Mouse (Mus musculus) ES-E14 (cell line): ENCODE measurements around the gene Nat9. TPM values are rescaled to one million over a fixed set of nuclear protein-coding genes. Genes with fewer than 3 reads are reported as not detected.

Experiments
- DNase-seq: peaks from one replicate; pipeline ENCODE4 v3.0.0-alpha.2; 2013; ENCODE audit warnings: low read depth, low spot score
- H3K27ac ChIP-seq: 2 replicates; pipeline ENCODE4 v1.5.1; 2012; ENCODE audit warnings: low read depth, mild to moderate bottlenecking, low read length, moderate library complexity, mixed read lengths; ENCODE audit not compliant: poor library complexity, insufficient read depth, severe bottlenecking
- H3K36me3 ChIP-seq: 2 replicates; pipeline ENCODE4 v1.6.1; 2012; ENCODE audit warnings: mild to moderate bottlenecking, low read length, moderate library complexity, mixed read lengths; ENCODE audit not compliant: control insufficient read depth, poor library complexity, insufficient read depth, severe bottlenecking
- H3K4me1 ChIP-seq, 2 experiments: fragments of 150-350 bp in 1 of 2; sonication (generic) in 1 of 2; 2 replicates each; pipeline ENCODE4 v1.6.1; 2012; ENCODE audit warnings: low read length in 2 of 2, mild to moderate bottlenecking in 1 of 2, mixed read lengths in 1 of 2; ENCODE audit not compliant: control insufficient read depth in 2 of 2, insufficient read depth in 2 of 2, poor library complexity in 1 of 2
- H3K4me3 ChIP-seq, 2 experiments: fragments of 150-350 bp in 1 of 2; sonication (generic) in 1 of 2; 2 replicates each; pipeline ENCODE4 v1.5.1; 2012; ENCODE audit warnings: low read length in 2 of 2, low read depth in 1 of 2, mild to moderate bottlenecking in 1 of 2, mixed read lengths in 1 of 2; ENCODE audit not compliant: insufficient read depth in 1 of 2, poor library complexity in 1 of 2, severe bottlenecking in 1 of 2
- H3K9ac ChIP-seq: 2 replicates; pipeline ENCODE4 v1.6.1; 2012; ENCODE audit warnings: low read depth, mild to moderate bottlenecking, low read length, mixed read lengths; ENCODE audit not compliant: poor library complexity, insufficient read depth, severe bottlenecking
- H3K9me3 ChIP-seq: fragments of 150-350 bp; sonication (generic); 2 replicates; pipeline ENCODE4 v1.6.1; 2012; ENCODE audit warnings: low read depth, mild to moderate bottlenecking, low read length; ENCODE audit not compliant: control insufficient read depth, insufficient read depth
- CHD2 ChIP-seq: IDR thresholded peaks from 2 replicates; pipeline ENCODE4 v1.6.1; 2014; ENCODE audit warnings: mild to moderate bottlenecking, low read depth, low read length, inconsistent platforms
- HCFC1 ChIP-seq: IDR thresholded peaks from 2 replicates; pipeline ENCODE4 v1.6.1; 2012; ENCODE audit warnings: low read length, inconsistent platforms, borderline replicate concordance; ENCODE audit not compliant: insufficient read depth
- MAFK ChIP-seq: IDR thresholded peaks from 2 replicates; pipeline ENCODE4 v1.6.1; 2014; ENCODE audit warnings: mild to moderate bottlenecking, low read depth, low read length, inconsistent platforms; ENCODE audit not compliant: insufficient read depth
- ZC3H11A ChIP-seq: IDR thresholded peaks from 2 replicates; pipeline ENCODE4 v1.6.1; 2012; ENCODE audit warnings: low read depth, mild to moderate bottlenecking, inconsistent platforms, low read length, borderline replicate concordance
- ZNF384 ChIP-seq: IDR thresholded peaks from 2 replicates; pipeline ENCODE4 v1.6.1; 2012; ENCODE audit warnings: low read depth, low read length, inconsistent platforms
- in situ Hi-C, 2 experiments: fragments of 600-800 bp; cut with MboI; formaldehyde crosslinking; loops; one replicate each; pipeline ENCODE4 v1.15.1; 2025; ENCODE audit warnings: low sequenced_read_pairs in 2 of 2, inconsistent platforms in 1 of 2; ENCODE audit not compliant: unreplicated experiment in 2 of 2
- total RNA-seq: library from RNA; depleted of rRNA; stranded (reverse); fragments of 300-350 nt; gene quantifications from 2 replicates; pipeline ENCODE4 v1.2.3, GENCODE M21; 2012

The Nat9 gene
- total RNA-seq, 1 experiment, result 19.3 TPM

DNA sequence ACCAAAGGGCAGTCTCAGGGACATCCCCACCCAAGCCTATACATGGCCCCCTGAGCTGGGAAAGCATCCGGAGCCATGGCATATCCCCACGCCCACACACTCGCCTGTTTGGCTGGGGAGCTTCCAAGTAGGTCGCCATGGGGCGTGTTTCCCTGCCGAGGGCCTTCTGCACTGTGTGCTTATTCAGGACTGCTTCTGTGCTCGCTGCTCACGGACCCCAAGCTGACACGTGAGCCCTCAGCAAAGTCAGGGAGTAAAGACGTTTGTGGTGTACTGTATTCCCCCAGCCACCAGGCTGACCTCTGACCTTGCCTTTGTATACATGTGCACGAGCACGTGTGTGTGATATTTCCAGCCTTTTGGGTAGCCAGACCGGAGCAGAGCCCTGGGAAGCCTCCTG is 24.5 kb upstream of the Nat9 start:
- Histone ChIP-seq H3K4me3 (no peak overlapping the region), H3K9me3 (no peaks in the 10 kb centered on the region), H3K36me3 (no peaks in the 10 kb centered on the region), H3K9ac (no peak overlapping the region), H3K4me1 (peaks cover 5 to 23% of the 10 kb centered on the region in 2 experiments), H3K27ac (no peak overlapping the region)
- no peak for DNase-seq
- in situ Hi-C loops, result no loop called here
- TF ChIP-seq MAFK (no peak), ZNF384 (no peak), ZC3H11A (no peak), CHD2 (no peak), HCFC1 (no peak)

DNA sequence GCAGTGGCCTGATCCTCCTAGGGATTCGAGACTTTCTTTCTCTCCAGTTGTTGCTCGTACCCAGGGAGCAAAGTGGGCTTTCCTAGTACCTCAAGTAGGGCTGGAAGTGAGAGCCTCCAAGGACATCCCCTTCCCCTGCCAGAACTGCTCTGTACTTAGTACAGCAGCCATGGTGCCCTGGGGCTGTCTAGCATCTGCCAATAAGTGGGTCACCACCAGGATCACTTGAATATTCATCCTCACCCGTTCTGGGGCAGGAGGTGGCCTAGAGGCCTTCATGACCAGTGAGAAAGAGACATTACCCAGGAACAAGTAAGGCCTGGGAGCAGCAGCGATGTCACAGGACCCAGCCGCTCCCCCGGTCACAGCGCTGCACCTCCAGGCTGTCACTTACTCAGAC is 22.3 kb upstream of the Nat9 start:
- DNase-seq, result no peak
- TF ChIP-seq ZC3H11A (no peak), HCFC1 (no peak), MAFK (no peak), ZNF384 (no peak)
- Histone ChIP-seq H3K4me3 (no peak overlapping the region), H3K27ac (no peak overlapping the region), H3K9me3 (no peaks in the 10 kb centered on the region), H3K4me1 (peaks cover 5 to 24% of the 10 kb centered on the region in 2 experiments), H3K9ac (0 out of 2 replicates have a peak overlapping the region, but pooled peaks have one; percentile 15), H3K36me3 (peaks cover 4% of the 10 kb centered on the region; the same call in 1 of the 2 replicates)
- in situ Hi-C loops, result no loop called here

DNA sequence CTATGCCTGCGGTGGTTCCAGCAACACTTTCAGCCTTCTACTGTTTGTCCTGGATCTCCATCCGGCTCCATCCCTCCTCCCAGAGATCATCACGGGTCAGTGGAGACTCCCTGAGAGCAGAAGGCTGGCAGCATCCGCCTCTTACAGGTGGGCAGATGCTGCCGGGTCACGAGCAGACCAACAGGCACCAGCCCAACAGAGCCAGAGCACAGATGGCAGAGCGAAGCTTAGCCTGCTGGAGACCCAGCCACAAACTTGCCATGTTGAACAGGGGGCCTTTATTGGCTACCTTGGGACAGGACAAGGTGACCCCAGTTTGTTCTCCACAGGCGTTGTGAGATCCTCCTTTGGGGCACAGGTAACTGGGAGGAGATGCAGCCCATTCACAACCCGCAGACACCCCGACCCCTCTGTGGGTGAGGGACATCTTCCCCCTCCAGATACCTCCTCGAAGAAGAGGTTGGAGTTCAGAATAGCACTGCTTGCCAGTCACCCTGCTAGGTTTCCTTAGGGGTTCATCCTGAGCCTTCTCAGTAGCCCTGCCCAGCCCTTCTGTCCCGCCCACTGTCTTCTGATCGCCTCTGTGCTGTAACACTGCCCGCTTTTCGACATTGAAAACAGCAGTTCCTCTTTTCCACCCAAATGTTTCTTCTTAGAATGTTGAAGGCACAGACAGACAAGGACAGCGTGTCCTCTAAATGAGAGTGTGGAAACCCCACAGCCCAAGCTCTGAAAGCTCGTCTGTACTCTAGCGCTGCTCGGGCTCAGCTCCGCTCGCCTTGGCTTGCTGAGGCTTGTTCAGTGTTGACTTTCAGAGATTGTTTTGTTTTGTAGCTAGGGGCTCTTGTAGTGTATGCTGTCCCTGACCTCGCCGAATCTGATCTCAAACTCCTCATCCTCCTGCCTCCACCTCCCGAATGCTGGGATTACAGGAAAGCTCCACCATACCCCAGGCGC is 21.4 kb upstream of the Nat9 start:
- Histone ChIP-seq H3K9ac (no peak overlapping the region), H3K4me3 (no peak overlapping the region), H3K36me3 (peaks cover 4% of the 10 kb centered on the region; the same call in 1 of the 2 replicates), H3K27ac (no peak overlapping the region), H3K9me3 (no peaks in the 10 kb centered on the region), H3K4me1 (peaks cover 5 to 21% of the 10 kb centered on the region in 2 experiments)
- in situ Hi-C loops, result no loop called here
- DNase-seq, result no peak
- TF ChIP-seq HCFC1, result no peak
- no peak for TF ChIP-seq ZNF384
- no peak for TF ChIP-seq MAFK
- no peak for TF ChIP-seq CHD2
- no peak for TF ChIP-seq ZC3H11A

DNA sequence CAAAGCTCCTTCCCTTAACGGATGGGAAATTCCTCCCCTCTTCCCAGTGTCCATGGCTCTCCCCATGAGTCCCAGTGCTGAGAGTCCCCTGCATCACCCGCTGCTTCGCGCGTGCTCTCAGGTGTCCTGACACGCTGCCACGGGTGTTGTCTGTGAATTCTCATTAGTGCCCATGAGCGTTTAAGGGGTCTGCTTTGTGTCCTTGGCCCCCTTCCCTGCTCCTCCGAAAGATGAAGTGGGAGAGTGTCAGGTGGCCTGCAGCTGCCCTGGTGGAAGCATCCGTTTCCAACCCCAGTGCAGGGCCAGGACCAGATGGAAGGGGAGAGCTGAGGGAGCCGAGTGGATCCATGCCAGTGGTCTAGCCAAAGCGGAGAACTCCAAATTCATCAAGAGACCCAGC is 20.5 kb upstream of the Nat9 start:
- in situ Hi-C loops, result no loop called here
- TF ChIP-seq ZNF384 (no peak), MAFK (no peak), CHD2 (no peak), HCFC1 (no peak), ZC3H11A (no peak)

More for the DNA sequence above, 20.5 kb upstream of the Nat9 start:
- Histone ChIP-seq H3K4me1 (peaks cover 5 to 21% of the 10 kb centered on the region in 2 experiments), H3K9me3 (no peaks in the 10 kb centered on the region), H3K4me3 (no peak overlapping the region), H3K27ac (no peak overlapping the region), H3K36me3 (peaks cover 4% of the 10 kb centered on the region; the same call in 1 of the 2 replicates), H3K9ac (no peak overlapping the region)
- no peak for DNase-seq
